Mouse (Mus musculus) lung, postnatal 4 days (tissue): ENCODE data around the gene Mki67.
A peak's percentile ranks its signal among the peaks of the same experiment; 100 is the strongest.
"Not testable (repeated sequence)": the region's sequence is repeated elsewhere in the genome, so short reads cannot be mapped to it uniquely, and the experiment has no call there.

Experiments
- DNase-seq, 2 experiments: peaks; one replicate each; pipeline ENCODE4 v3.0.0; 2021

Gene Mki67

GRCm38 (mm10) chr7:135716445-135716877, 300 bp upstream of the Mki67 start:
- DNase-seq: peak; percentile 93 to 95

- no peak for DNase-seq
Observed at GRCm38 (mm10) chr7:135715166-135715565, 995 bp downstream of the Mki67 start.

DNA sequence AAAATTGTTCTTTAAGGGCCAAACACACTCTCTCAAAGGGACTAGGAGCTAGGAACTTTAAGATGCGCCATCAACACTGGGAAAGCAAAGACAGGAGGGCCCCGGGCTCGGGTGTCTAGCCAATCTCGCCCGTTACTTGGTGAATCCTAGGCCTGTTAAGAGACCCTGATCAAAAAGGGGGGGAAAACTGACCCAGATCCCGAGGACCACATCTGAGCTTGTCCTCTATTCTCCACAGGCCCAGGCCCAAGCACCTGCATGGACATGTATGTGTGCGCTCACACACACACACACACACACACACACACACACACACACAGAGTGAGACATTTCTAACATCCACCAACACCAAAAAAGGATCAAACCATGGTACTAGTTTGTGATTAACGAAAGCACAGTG, 2.8 kb downstream of the Mki67 start:
- no peak for DNase-seq

- DNase-seq: no peak
Observed at GRCm38 (mm10) chr7:135712534-135712933, 3.6 kb downstream of the Mki67 start.

GRCm38 (mm10) chr7:135710702-135711101, 5.5 kb downstream of the Mki67 start:
- no peak for DNase-seq

DNA sequence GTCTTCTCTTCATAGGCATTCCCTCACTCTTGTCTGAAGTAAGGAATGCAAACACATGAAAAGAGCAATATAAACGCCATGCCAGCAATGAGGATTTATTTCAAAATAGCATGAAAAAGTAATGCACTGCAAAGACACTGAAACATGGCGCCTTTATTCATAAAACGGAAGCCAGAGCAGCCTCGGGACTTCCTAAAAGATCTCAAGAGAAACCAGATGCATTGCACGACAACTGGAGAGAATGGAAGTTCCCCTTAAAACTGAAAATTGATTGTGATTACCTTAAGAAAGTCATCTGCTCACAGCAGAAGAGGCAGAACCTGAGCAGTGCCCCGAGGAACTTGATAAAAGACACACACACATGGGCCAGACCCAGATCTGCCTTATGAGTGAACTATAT, 10.4 kb downstream of the Mki67 start:
- no peak for DNase-seq

- no peak for DNase-seq
Observed at GRCm38 (mm10) chr7:135705083-135705482, 11.1 kb downstream of the Mki67 start.

- no peak for DNase-seq
Observed at GRCm38 (mm10) chr7:135704251-135704650, 11.9 kb downstream of the Mki67 start.

DNA sequence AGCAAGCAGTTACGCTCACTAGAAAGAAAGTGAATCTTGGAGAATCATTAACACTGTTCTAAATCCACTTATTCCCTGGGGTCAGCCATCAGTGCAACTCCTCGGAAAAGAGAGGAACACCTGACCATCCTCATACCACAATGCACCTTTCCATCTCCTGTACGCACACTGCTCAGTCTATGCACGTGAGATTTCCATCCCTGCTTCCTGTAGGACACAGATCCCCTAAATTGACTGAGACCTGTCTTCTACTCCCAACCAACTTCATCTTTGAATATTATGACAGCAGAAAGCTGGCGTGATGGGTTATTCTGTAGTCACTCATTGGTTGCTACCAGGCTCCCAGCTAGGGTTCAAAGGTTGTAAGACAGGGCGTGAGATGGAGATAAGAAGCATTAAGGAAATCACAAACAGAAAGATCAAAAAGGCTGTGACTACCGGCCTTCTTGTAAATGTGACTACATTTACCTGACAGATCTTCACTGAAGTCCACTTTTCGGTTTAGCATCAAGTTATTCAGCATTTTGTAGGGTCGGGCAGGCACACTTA, 12.5 kb downstream of the Mki67 start:
- no peak for DNase-seq

- not testable (repeated sequence) for DNase-seq
Observed at GRCm38 (mm10) chr7:135699351-135699750, 16.8 kb downstream of the Mki67 start.

DNA sequence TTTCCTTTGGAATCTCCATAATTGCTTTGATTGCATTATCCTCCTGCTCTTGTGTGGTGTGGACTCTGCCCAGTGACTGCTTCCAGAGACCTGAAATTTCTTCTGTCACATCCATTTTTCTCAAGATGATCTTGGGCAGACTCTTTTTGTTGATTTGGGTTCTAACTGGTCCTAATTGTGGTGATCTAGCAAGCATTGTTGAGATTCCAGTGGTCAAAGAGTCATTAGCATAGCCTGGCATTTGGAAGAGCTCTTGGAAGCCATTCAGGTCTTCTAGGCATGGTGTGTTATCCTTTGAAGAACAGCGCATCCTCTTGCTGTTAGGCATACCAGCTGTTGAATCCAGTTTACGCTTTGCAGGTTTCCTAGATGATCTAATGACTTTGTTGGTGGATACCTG, 17.8 kb downstream of the Mki67 start:
- DNase-seq: no peak

DNA sequence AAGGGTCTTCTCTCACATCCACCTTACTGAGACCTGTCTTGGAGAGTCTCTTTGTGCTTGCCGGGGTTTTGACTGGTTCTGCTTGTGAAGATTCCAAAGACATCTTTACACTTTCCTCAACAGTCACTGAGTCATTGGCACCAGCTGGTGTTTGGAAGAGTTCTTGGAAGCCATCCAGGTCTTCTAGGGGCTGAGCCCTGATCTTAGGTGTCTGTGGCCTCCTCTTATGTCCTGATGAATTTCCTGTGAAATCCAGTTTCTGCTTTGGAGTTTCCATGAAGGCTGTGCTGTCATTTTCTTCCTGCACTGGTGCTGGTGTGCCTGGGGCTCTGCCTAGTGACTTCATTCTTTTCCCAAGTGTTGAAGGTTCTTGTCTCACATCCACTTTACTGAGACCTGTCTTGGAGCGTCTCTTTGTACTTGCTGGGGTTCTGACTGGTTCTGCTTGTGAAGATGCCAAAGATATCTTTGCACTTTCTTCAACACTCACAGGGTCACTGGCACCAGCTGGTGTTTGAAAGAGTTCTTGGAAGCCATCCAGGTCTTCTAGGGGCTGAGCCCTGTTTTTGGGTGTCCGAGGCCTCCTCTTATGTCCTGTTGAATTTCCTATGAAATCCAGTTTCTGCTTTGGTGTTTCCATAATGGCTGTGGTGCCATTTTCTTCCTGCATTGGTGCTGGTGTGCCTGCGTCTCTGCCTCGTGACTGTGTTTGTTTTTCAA, 19.0 kb downstream of the Mki67 start:
- peak; percentile 45 to 53 for DNase-seq

GRCm38 (mm10) chr7:135696127-135696526, 20.0 kb downstream of the Mki67 start:
- no peak for DNase-seq

GRCm38 (mm10) chr7:135694796-135695195, 21.4 kb downstream of the Mki67 start:
- no peak for DNase-seq

- no peak for DNase-seq
Observed at GRCm38 (mm10) chr7:135694130-135694529, 22.0 kb downstream of the Mki67 start.

DNA sequence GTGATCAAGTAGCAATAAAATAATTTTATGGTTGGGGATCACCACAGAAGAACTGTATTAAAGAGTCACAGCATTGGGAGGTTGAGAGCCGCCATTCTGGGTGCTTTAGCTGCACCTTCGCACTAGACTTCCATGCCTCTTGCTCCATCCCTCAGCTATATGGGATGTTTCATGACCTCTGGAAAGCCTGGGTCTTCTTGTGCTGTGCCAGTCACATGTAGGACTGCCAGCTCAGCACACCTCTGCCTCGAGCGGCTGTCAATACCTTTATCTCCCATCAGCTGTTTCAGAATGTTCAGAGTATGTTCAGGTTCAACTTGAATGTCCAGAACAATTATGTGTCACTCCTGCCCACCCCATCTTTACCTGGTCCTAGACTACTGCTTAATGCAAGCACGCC, 24.2 kb downstream of the Mki67 start:
- DNase-seq: no peak

DNA sequence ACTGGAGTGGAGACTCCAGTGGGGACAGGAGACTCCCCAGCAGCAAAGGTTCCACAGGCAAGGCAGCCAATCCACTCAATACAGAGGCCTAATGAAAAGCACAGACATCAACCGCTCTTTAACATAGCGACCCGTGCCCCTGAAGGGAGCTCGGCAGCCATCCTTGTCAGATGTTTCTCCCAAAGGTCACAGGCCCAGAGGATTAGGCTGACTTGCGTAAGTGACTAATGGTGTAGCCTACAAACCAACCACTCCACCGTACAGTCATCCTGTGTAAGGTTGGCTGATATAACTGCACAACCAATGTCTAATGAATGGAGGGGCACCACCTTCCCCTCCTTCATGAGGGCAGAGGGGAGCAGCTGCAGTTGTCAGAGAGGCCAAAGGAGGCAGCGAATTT, 26.8 kb downstream of the Mki67 start:
- DNase-seq: no peak

- no peak for DNase-seq
Observed at GRCm38 (mm10) chr7:135684938-135685337, 31.2 kb downstream of the Mki67 start.

- DNase-seq: not testable (repeated sequence)
Observed at GRCm38 (mm10) chr7:135684098-135684497, 32.1 kb downstream of the Mki67 start.

DNA sequence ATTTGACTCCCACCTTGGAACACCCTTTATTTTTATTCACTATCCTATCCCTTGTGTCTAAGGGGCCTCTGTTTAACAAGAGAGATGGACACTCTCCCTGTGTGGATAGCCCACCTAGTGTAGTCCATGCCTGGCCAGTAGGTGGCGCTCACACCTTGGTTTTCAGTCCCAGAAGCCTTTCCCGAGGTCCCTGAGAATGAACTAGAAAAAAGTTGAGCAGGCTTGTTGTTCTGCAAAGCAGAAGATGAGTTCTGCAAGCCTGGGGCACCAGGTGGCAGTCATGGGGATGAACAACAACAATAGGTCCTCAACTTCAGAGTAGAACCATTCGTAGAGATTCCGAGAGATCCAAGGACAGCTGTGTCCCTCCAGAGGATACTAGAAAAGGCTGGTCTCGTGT, 35.8 kb downstream of the Mki67 start:
- DNase-seq: peak; percentile 74 to 83

- peak in 1 of 2 experiments; percentile 44 for DNase-seq
Observed at GRCm38 (mm10) chr7:135676722-135677121, 39.4 kb downstream of the Mki67 start.

- DNase-seq: no peak
Observed at GRCm38 (mm10) chr7:135673576-135673975, 42.6 kb downstream of the Mki67 start.

- DNase-seq: peak in 1 of 2 experiments; percentile 73
Observed at GRCm38 (mm10) chr7:135668852-135669739, 47.1 kb downstream of the Mki67 start.

- no peak for DNase-seq
Observed at GRCm38 (mm10) chr7:135666314-135666713, 49.8 kb downstream of the Mki67 start.
